In the genomic region with DNA sequence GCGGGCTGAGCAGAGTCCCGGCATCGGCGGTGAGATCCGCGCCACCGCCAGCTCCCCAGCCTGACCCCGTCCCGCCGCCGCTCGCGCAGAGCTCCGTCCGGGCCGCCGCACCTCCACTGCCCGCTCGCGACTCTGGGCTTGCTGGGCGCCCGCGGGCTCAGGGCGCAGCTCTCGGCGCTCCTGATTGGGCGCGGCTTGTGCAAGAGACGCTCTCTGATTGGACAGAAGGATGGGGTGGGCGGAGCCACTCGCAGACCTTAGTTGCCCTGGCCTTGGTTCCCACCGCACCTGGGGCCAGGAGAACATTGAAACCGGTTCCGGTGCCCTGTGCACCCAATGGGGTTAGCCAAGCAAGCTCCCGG, we compare ENCODE assay signal across 8 mouse cellular contexts. TPM values are rescaled to one million over a fixed set of nuclear protein-coding genes. Genes with fewer than 3 reads are reported as not detected.
A peak's percentile ranks its signal among the peaks of the same experiment; 100 is the strongest.
DNase-seq lines count a peak whose midpoint lies in the region; ATAC-seq and TF ChIP-seq lines count a peak whose summit lies in the region.

No protein-coding gene starts in this region.

- WGBS in forebrain, embryonic 10.5 days, result under 1% methylated on average over 35 of the region's 35 CpGs
- WGBS in heart, embryonic 14.5 days, result under 1% methylated on average over 35 of the region's 35 CpGs
- under 1% methylated on average over 35 of the region's 35 CpGs for WGBS in kidney, postnatal 0 days
- WGBS in liver, embryonic 12.5 days (ENCODE audit: insufficient replicate concordance), result 1% methylated on average over 35 of the region's 35 CpGs

- peak overlapping the region; percentile 99 for H3K4me2 ChIP-seq in heart, embryonic 14.5 days (ENCODE audit: low read length)
- peak overlapping the region; percentile 86 for H3K4me2 ChIP-seq in kidney, postnatal 0 days (ENCODE audit: low read length)
- H3K4me2 ChIP-seq in liver, embryonic 12.5 days, result peak overlapping the region; percentile 98

- peak; percentile 79 for DNase-seq in c-Kit-positive CD71-positive TER-119-negative erythroid progenitor cells, embryonic 14.5 days (ENCODE audit: low read depth)
- peak; percentile 83 for DNase-seq in forebrain, embryonic 10.5 days (ENCODE audit: extremely low spot score, low spot score)
- DNase-seq in kidney, postnatal 0 days (ENCODE audit: low spot score), result peak; percentile 73
- DNase-seq in natural killer cell, adult 2 months (ENCODE audit: low spot score in 2 of 2), result peak; percentile 63 to 71
- DNase-seq in splenic B cell, adult 2 months (ENCODE audit: low read depth, low spot score), result peak; percentile 57

- no peaks in the 10 kb centered on the region for H3K36me3 ChIP-seq in forebrain, embryonic 10.5 days (replicated peaks)
- H3K36me3 ChIP-seq in heart, embryonic 14.5 days (ENCODE audit: control insufficient read depth, insufficient read depth, low read length), result no peaks in the 10 kb centered on the region
- H3K36me3 ChIP-seq in kidney, postnatal 0 days (ENCODE audit: insufficient read depth, low read length), result no peaks in the 10 kb centered on the region
- no peaks in the 10 kb centered on the region for H3K36me3 ChIP-seq in liver, embryonic 12.5 days
- H3K36me3 ChIP-seq in splenic B cell, adult 2 months (ENCODE audit: control insufficient read depth, insufficient read depth, low read length, poor library complexity, severe bottlenecking), result no peaks in the 10 kb centered on the region

- H3K9ac ChIP-seq in heart, embryonic 14.5 days (ENCODE audit: low read length), result peak overlapping the region; percentile 65
- peak overlapping the region; percentile 60 for H3K9ac ChIP-seq in kidney, postnatal 0 days (ENCODE audit: low read depth, low read length)
- H3K9ac ChIP-seq in liver, embryonic 12.5 days, result peak overlapping the region; percentile 81

- peaks cover 28% of the 10 kb centered on the region for H3K4me1 ChIP-seq in forebrain, embryonic 10.5 days
- peaks cover 0 to 9% of the 10 kb centered on the region in 2 experiments; a peak in 3 of 4 replicates for H3K4me1 ChIP-seq in heart, embryonic 14.5 days (ENCODE audit: control insufficient read depth in 2 of 2, insufficient read depth in 2 of 2, low read length in 2 of 2)
- H3K4me1 ChIP-seq in kidney, postnatal 0 days (replicated peaks; ENCODE audit: insufficient read depth, low read length), result 0 out of 2 replicates have a peak, but pooled peaks cover 3% of the 10 kb centered on the region
- H3K4me1 ChIP-seq in liver, embryonic 12.5 days, result peaks cover 48% of the 10 kb centered on the region

- peak; percentile 93 for ATAC-seq in CD4-positive, CD25-positive, alpha-beta regulatory T cell, adult 4 months
- ATAC-seq in heart, embryonic 14.5 days (ENCODE audit: insufficient number of reproducible peaks, insufficient read depth, low FRiP score, low read depth), result peak; percentile 60
- ATAC-seq in kidney, postnatal 0 days (replicated peaks; ENCODE audit: low FRiP score, low read depth), result peak; percentile 96
- peak; percentile 94 for ATAC-seq in liver, embryonic 12.5 days

- H3K9me3 ChIP-seq in forebrain, embryonic 10.5 days, result no peaks in the 10 kb centered on the region
- no peaks in the 10 kb centered on the region for H3K9me3 ChIP-seq in heart, embryonic 14.5 days (ENCODE audit: control insufficient read depth, low read length)
- H3K9me3 ChIP-seq in kidney, postnatal 0 days (replicated peaks; ENCODE audit: low read length), result no peaks in the 10 kb centered on the region
- H3K9me3 ChIP-seq in liver, embryonic 12.5 days (replicated peaks), result no peaks in the 10 kb centered on the region

- peaks cover 26% of the 10 kb centered on the region for H3K27me3 ChIP-seq in forebrain, embryonic 10.5 days (ENCODE audit: poor library complexity, severe bottlenecking)
- H3K27me3 ChIP-seq in heart, embryonic 14.5 days (ENCODE audit: control insufficient read depth, insufficient read depth, low read length), result peaks cover 48% of the 10 kb centered on the region
- no peaks in the 10 kb centered on the region for H3K27me3 ChIP-seq in kidney, postnatal 0 days (ENCODE audit: insufficient read depth, low read length)
- H3K27me3 ChIP-seq in liver, embryonic 12.5 days (replicated peaks), result 0 out of 2 replicates have a peak, but pooled peaks cover 13% of the 10 kb centered on the region
- H3K27me3 ChIP-seq in splenic B cell, adult 2 months (ENCODE audit: control insufficient read depth, insufficient read depth, low read length, poor library complexity, severe bottlenecking), result no peaks in the 10 kb centered on the region; the same call in 1 of the 2 replicates

- TF ChIP-seq CTCF in kidney, postnatal 0 days (IDR thresholded peaks at IDR 0.05; ENCODE audit: low read depth), result no peak

- peak overlapping the region; percentile 90 for H3K27ac ChIP-seq in forebrain, embryonic 10.5 days
- no peak overlapping the region for H3K27ac ChIP-seq in heart, embryonic 14.5 days (replicated peaks in 1 of 2; ENCODE audit: control insufficient read depth in 1 of 2, insufficient read depth in 1 of 2, low read depth in 2 of 2, low read length in 2 of 2)
- H3K27ac ChIP-seq in kidney, postnatal 0 days, result peak overlapping the region; percentile 51
- peak overlapping the region; percentile 64; the same call in 1 of the 2 replicates for H3K27ac ChIP-seq in liver, embryonic 12.5 days

- peak overlapping the region; percentile 85 for H3K4me3 ChIP-seq in forebrain, embryonic 10.5 days
- peak overlapping the region; percentile 61 for H3K4me3 ChIP-seq in heart, embryonic 14.5 days (ENCODE audit: control insufficient read depth in 1 of 2, insufficient read depth in 1 of 2, low read depth in 1 of 2, low read length in 2 of 2)
- H3K4me3 ChIP-seq in kidney, postnatal 0 days (replicated peaks; ENCODE audit: low read depth, low read length), result peak overlapping the region; percentile 68
- H3K4me3 ChIP-seq in liver, embryonic 12.5 days, result peak overlapping the region; percentile 80

RNA-seq across cellular contexts. Expression of gene Ston2, which starts 9.2 kb away (rescaled TPM):
- polyA plus RNA-seq in CD4-positive, CD25-positive, alpha-beta regulatory T cell, adult 4 months (2017; shearing (Covaris generic)), result under 1 TPM; 0.08 to 0.47 TPM
- 11.4 and 11.5 TPM in 2 replicates for polyA plus RNA-seq in forebrain, embryonic 10.5 days (2016; fragmentation: Nextera tagmentation; extraction: Ambion mirVana)
- polyA plus RNA-seq in heart, embryonic 14.5 days (2014; fragmentation: Nextera tagmentation; extraction: Ambion mirVana), result 0.85 and 1.5 TPM in 2 replicates
- polyA plus RNA-seq in kidney, postnatal 0 days (2015; fragmentation: Nextera tagmentation; extraction: Ambion mirVana), result 8.1 and 8.2 TPM in 2 replicates
- 35.7 and 37.9 TPM in 2 replicates for polyA plus RNA-seq in liver, embryonic 12.5 days (2016; fragmentation: Nextera tagmentation; extraction: Ambion mirVana)

Comparison
In these comparisons a context has a peak if more than half of its experiments do, and no peak if none do; other contexts are left out.
1. H3K27ac ChIP-seq: peak in forebrain, embryonic 10.5 days (single experiment), kidney, postnatal 0 days (single experiment) and liver, embryonic 12.5 days (single experiment); none in heart, embryonic 14.5 days (0 of 2).
2. Peak in every context shown above with its lines, with median percentiles within 50 percentile points of each other: ATAC-seq, DNase-seq, H3K4me3 ChIP-seq, H3K4me2 ChIP-seq and H3K9ac ChIP-seq.